Mouse (Mus musculus): Measurements from ENCODE around the gene Tgfbrap1. TPM values are rescaled to one million over a fixed set of nuclear protein-coding genes. Genes with fewer than 3 reads are reported as not detected.
A peak's percentile ranks its signal among the peaks of the same experiment; 100 is the strongest.

The Tgfbrap1 gene
- total RNA-seq, 2 experiments from 2014 or later, result 26.8 to 42.4 TPM

- TF ChIP-seq CTCF (conservative IDR thresholded peaks at IDR 0.05), result no peak
- Histone ChIP-seq H3K4me3 (peak overlapping the region; percentile 93), H3K27ac (peak overlapping the region; percentile 95)
- peak; percentile 29 to 65 for DNase-seq (ENCODE audit: low spot score in 2 of 2)
Observed at GRCm38 (mm10) chr1:43092056-43093015, 6.1 kb downstream of the Tgfbrap1 start.

- H3K27ac ChIP-seq, result peak overlapping the region; percentile 95
Observed at GRCm38 (mm10) chr1:43091306-43092055, 7.0 kb downstream of the Tgfbrap1 start.

GRCm38 (mm10) chr1:43090418-43090817 is 8.0 kb downstream of the Tgfbrap1 start:
- no peak overlapping the region for H3K4me3 ChIP-seq
- TF ChIP-seq CTCF (conservative IDR thresholded peaks at IDR 0.05), result no peak
- H3K27ac ChIP-seq, result peak overlapping the region; percentile 32; the same call in 1 of the 2 replicates
- DNase-seq (ENCODE audit: low spot score in 2 of 2), result no peak

More at GRCm38 (mm10) chr1:43091306-43092055, 7.0 kb downstream of the Tgfbrap1 start:
- TF ChIP-seq CTCF (conservative IDR thresholded peaks at IDR 0.05), result no peak
- no peak for DNase-seq (ENCODE audit: low spot score in 2 of 2)
- peak overlapping the region; percentile 93 for H3K4me3 ChIP-seq

- Histone ChIP-seq H3K27ac (no peak overlapping the region), H3K4me3 (no peak overlapping the region)
- TF ChIP-seq CTCF (conservative IDR thresholded peaks at IDR 0.05), result no peak
- no peak for DNase-seq (ENCODE audit: low spot score in 2 of 2)
Observed at GRCm38 (mm10) chr1:43082946-43083345, 15.5 kb downstream of the Tgfbrap1 start.

- no peak for DNase-seq (ENCODE audit: low spot score in 2 of 2)
Observed at GRCm38 (mm10) chr1:43078124-43078523, 20.3 kb downstream of the Tgfbrap1 start.

GRCm38 (mm10) chr1:43074791-43075190 is 23.6 kb downstream of the Tgfbrap1 start:
- DNase-seq (ENCODE audit: low spot score in 2 of 2), result no peak
- H3K27ac ChIP-seq, result no peak overlapping the region
- no peak for TF ChIP-seq CTCF (conservative IDR thresholded peaks at IDR 0.05)
- no peak overlapping the region for H3K4me3 ChIP-seq

More at GRCm38 (mm10) chr1:43078124-43078523, 20.3 kb downstream of the Tgfbrap1 start:
- no peak for TF ChIP-seq CTCF (conservative IDR thresholded peaks at IDR 0.05)
- Histone ChIP-seq H3K4me3 (no peak overlapping the region), H3K27ac (no peak overlapping the region)

GRCm38 (mm10) chr1:43072561-43072960 is 25.9 kb downstream of the Tgfbrap1 start:
- Histone ChIP-seq H3K4me3 (no peak overlapping the region), H3K27ac (no peak overlapping the region)
- no peak for TF ChIP-seq CTCF (conservative IDR thresholded peaks at IDR 0.05)
- no peak for DNase-seq (ENCODE audit: low spot score in 2 of 2)

GRCm38 (mm10) chr1:43072028-43072427 is 26.4 kb downstream of the Tgfbrap1 start:
- no peak for DNase-seq (ENCODE audit: low spot score in 2 of 2)
- no peak overlapping the region for H3K4me3 ChIP-seq
- H3K27ac ChIP-seq, result no peak overlapping the region
- no peak for TF ChIP-seq CTCF (conservative IDR thresholded peaks at IDR 0.05)

GRCm38 (mm10) chr1:43070726-43071125 is 27.7 kb downstream of the Tgfbrap1 start:
- Histone ChIP-seq H3K27ac (no peak overlapping the region), H3K4me3 (no peak overlapping the region)
- TF ChIP-seq CTCF (conservative IDR thresholded peaks at IDR 0.05), result no peak
- no peak for DNase-seq (ENCODE audit: low spot score in 2 of 2)

GRCm38 (mm10) chr1:43067551-43067950 is 30.9 kb downstream of the Tgfbrap1 start:
- no peak for TF ChIP-seq CTCF (conservative IDR thresholded peaks at IDR 0.05)
- H3K27ac ChIP-seq, result no peak overlapping the region
- DNase-seq (ENCODE audit: low spot score in 2 of 2), result no peak
- no peak overlapping the region for H3K4me3 ChIP-seq

GRCm38 (mm10) chr1:43066573-43066972 is 31.9 kb downstream of the Tgfbrap1 start:
- DNase-seq (ENCODE audit: low spot score in 2 of 2), result no peak
- H3K4me3 ChIP-seq, result no peak overlapping the region
- H3K27ac ChIP-seq, result no peak overlapping the region
- no peak for TF ChIP-seq CTCF (conservative IDR thresholded peaks at IDR 0.05)

- peak; percentile 75 to 84 for DNase-seq (ENCODE audit: low spot score in 2 of 2)
- Histone ChIP-seq H3K4me3 (no peak overlapping the region), H3K27ac (no peak overlapping the region)
- peak; percentile 96 for TF ChIP-seq CTCF (conservative IDR thresholded peaks at IDR 0.05)
Observed at GRCm38 (mm10) chr1:43065615-43066310, 32.7 kb downstream of the Tgfbrap1 start.
